Mouse (Mus musculus) C2C12 (cell line): ENCODE results near the gene Lpcat3. TPM values are rescaled to one million over a fixed set of nuclear protein-coding genes. Genes with fewer than 3 reads are reported as not detected.

ENCODE experiments used
- H3K27me3 ChIP-seq: one replicate; pipeline ENCODE4 v1.6.1; 2011; ENCODE audit not compliant: control insufficient read depth, insufficient read depth, insufficient read length
- H3K36me3 ChIP-seq: one replicate; pipeline ENCODE4 v1.6.1; 2011; ENCODE audit not compliant: control insufficient read depth, insufficient read depth
- H3K4me3 ChIP-seq: one replicate; pipeline ENCODE4 v1.5.1; 2011; ENCODE audit warnings: mild to moderate bottlenecking, control low read depth; ENCODE audit not compliant: poor library complexity, insufficient read depth, severe bottlenecking
- H3K79me2 ChIP-seq: one replicate; pipeline ENCODE4 v1.6.1; 2011; ENCODE audit not compliant: control insufficient read depth, insufficient read depth
- H3K79me3 ChIP-seq: one replicate; pipeline ENCODE4 v1.6.1; 2011; ENCODE audit warnings: low read depth, control low read depth
- H3ac ChIP-seq: one replicate; pipeline ENCODE3; 2011; ENCODE audit warnings: low read depth; ENCODE audit not compliant: control insufficient read depth, insufficient read length
- CEBPB ChIP-seq: IDR thresholded peaks from one replicate; pipeline ENCODE4 v1.6.1; 2011; ENCODE audit warnings: low read depth, mild to moderate bottlenecking, control low read depth, moderate library complexity
- CTCF ChIP-seq: IDR thresholded peaks from one replicate; pipeline ENCODE4 v1.5.1; 2011; ENCODE audit not compliant: control insufficient read depth, insufficient read depth, insufficient read length
- FOSL1 ChIP-seq: IDR thresholded peaks from one replicate; pipeline ENCODE4 v1.8.0; 2011; ENCODE audit warnings: mild to moderate bottlenecking, low read length; ENCODE audit not compliant: poor library complexity, insufficient read depth, severe bottlenecking
- MAX ChIP-seq: IDR thresholded peaks from one replicate; pipeline ENCODE4 v1.6.1; 2011; ENCODE audit warnings: mild to moderate bottlenecking, control low read depth
- MYOD1 ChIP-seq: IDR thresholded peaks from one replicate; pipeline ENCODE4 v1.6.1; 2011; ENCODE audit warnings: low read depth; ENCODE audit not compliant: control insufficient read depth, insufficient read length
- MYOG ChIP-seq: IDR thresholded peaks from one replicate; pipeline ENCODE4 v1.6.1; 2011; ENCODE audit not compliant: control insufficient read depth, insufficient read length; ENCODE audit errors: extremely low read depth
- USF1 ChIP-seq: IDR thresholded peaks from one replicate; pipeline ENCODE4 v1.6.1; 2011; ENCODE audit warnings: low read depth, mild to moderate bottlenecking, control low read depth, moderate library complexity
- polyA plus RNA-seq: library from polyadenylated mRNA; unstranded; fragments of >200 nt; fragmentation: generic; extraction: Trizol; gene quantifications from one replicate; pipeline ENCODE4 v1.2.1, GENCODE M21; 2012; ENCODE audit warnings: missing spikeins

Lpcat3 gene
- polyA plus RNA-seq, 1 experiment = 55.4 TPM

- Histone ChIP-seq H3K36me3 (no peaks in the 10 kb centered on the region), H3ac (no peak overlapping the region), H3K79me2 (no peaks in the 10 kb centered on the region), H3K79me3 (no peaks in the 10 kb centered on the region), H3K4me3 (no peak overlapping the region), H3K27me3 (no peaks in the 10 kb centered on the region)
- no peak for TF ChIP-seq MYOD1
- TF ChIP-seq FOSL1 = no peak
- TF ChIP-seq CTCF = no peak
- TF ChIP-seq MYOG = no peak
- TF ChIP-seq CEBPB = no peak
- TF ChIP-seq MAX = no peak
- TF ChIP-seq USF1 = no peak
Observed at GRCm38 (mm10) chr6:124723541-124723940, 60.7 kb downstream of the Lpcat3 start.

DNA sequence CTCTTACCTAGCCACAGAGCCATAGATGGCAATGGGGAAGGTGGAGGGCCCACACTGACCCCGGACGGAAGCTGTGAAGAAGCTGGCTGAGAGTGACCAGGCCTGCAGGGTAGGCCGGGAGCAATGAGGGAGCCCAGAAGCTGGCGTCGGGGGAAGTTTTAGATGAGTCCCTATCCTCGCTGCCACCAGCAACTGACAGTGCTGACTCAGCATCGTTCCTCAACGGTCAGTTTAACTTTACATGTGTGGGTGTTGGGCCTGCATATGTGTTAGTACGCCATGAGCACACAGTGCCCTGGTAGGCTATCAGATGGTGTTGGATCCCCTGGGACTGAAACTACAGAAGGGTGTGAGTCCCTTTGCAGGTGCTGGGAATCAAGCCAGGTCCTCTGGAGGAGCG, 61.6 kb downstream of the Lpcat3 start:
- TF ChIP-seq CTCF (no peak), CEBPB (no peak), MYOG (no peak), FOSL1 (no peak), MAX (no peak), MYOD1 (no peak), USF1 (no peak)
- H3K79me2 ChIP-seq = no peaks in the 10 kb centered on the region
- no peaks in the 10 kb centered on the region for H3K79me3 ChIP-seq
- H3K4me3 ChIP-seq = no peak overlapping the region
- no peaks in the 10 kb centered on the region for H3K27me3 ChIP-seq
- no peaks in the 10 kb centered on the region for H3K36me3 ChIP-seq
- H3ac ChIP-seq = no peak overlapping the region

DNA sequence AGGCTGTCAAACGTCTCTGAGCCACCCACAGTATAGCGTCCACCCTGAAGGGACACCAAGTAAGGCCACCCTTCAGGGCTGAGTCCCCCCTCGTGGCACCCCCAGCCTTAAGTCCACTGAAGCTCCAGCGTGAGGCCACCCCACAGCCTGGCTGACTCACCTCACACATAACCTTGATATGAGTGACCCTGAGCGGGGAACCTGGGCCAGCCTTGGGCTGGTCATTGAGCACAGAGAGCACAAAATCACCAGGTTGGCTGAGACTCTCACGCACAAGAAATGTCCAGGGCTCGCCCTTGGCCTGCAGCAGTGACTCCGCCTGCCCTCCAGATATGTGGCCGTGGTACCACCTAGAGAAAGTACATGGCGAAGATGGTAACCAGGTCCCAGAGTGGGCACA, 65.8 kb downstream of the Lpcat3 start:
- Histone ChIP-seq H3K27me3 (no peaks in the 10 kb centered on the region), H3ac (no peak overlapping the region), H3K79me3 (no peaks in the 10 kb centered on the region), H3K79me2 (no peaks in the 10 kb centered on the region), H3K36me3 (no peaks in the 10 kb centered on the region), H3K4me3 (no peak overlapping the region)
- TF ChIP-seq FOSL1 (no peak), MAX (no peak), USF1 (no peak), MYOG (no peak), MYOD1 (no peak), CTCF (no peak), CEBPB (no peak)

DNA sequence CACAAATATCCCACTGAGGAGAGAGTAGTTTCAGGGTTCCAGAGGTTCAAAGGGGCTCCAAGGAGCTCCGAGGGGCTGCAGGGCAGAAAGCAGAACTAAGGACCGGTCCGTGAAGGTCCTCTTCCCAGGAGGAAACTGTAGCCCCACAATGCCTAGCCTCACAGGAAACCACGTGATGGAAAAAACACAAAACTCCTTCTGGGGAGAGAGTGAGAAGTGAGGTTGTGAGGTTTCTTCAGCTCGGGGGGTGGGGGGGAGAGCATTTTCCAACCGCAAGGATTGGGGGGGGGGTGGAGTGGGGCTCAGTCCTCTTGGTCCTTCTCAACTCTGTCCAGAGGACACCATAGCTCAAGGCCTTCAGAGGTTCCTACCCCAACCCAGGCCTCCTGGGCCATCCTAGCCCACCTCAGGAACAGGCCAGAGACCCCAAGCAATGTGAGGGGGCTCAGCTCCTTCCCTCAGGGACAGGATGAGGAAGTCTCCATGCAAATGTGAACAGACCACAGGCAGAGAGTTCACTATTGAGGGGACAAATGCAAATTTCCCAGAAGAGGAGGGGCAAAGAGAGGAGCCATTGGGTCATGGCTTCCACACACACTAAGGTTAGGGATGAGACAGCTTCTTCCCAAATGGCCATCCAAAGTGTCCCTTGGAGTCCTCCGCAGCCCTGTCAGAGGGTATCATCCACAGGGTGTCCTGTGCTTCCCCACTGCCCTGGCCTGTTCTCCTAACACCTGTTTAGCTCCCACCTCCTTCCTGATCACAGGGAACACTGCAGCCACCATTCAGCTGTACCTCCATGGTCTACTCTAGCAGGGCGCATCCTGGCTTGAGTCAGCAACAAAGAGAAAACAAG, 67.3 kb downstream of the Lpcat3 start:
- H3K36me3 ChIP-seq = no peaks in the 10 kb centered on the region

DNA sequence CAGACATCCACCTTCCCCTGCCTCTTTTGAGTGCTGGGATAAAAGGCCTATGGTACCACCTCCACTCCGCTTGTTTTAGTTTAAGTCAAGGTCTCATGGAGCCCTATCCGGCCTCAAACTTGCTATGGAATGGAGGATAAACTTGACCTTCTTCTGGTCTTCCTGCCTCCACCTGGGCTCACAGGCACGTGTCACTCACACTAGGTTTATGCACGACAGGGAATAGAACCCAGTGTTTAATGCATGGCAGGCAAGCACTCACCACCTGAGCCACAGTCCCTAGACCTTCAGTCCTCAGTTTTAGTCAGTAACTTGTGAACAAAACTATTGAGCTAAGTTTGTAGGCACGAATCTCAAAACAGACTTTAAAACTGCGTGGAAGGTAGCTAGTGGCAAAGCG, 68.2 kb downstream of the Lpcat3 start:
- no peaks in the 10 kb centered on the region for H3K27me3 ChIP-seq
- H3K4me3 ChIP-seq = no peak overlapping the region
- TF ChIP-seq MYOG (no peak), FOSL1 (no peak), MYOD1 (no peak), USF1 (no peak), MAX (no peak), CTCF (no peak)
- H3K79me3 ChIP-seq = no peaks in the 10 kb centered on the region
- no peak overlapping the region for H3ac ChIP-seq
- no peaks in the 10 kb centered on the region for H3K79me2 ChIP-seq
- H3K36me3 ChIP-seq = no peaks in the 10 kb centered on the region

More for the DNA sequence above, 67.3 kb downstream of the Lpcat3 start:
- H3K79me3 ChIP-seq = no peaks in the 10 kb centered on the region
- no peak for TF ChIP-seq USF1
- TF ChIP-seq CEBPB = no peak
- no peak for TF ChIP-seq FOSL1
- no peak for TF ChIP-seq CTCF
- no peak for TF ChIP-seq MYOD1
- H3ac ChIP-seq = no peak overlapping the region
- H3K27me3 ChIP-seq = no peaks in the 10 kb centered on the region
- H3K4me3 ChIP-seq = no peak overlapping the region
- H3K79me2 ChIP-seq = no peaks in the 10 kb centered on the region
